Mouse (Mus musculus): ENCODE measurements around the gene Bax. TPM values are rescaled to one million over a fixed set of nuclear protein-coding genes. Genes with fewer than 3 reads are reported as not detected.
A peak's percentile ranks its signal among the peaks of the same experiment; 100 is the strongest.

Bax gene
- 59.6 and 60.8 TPM in 2 replicates for polyA plus RNA-seq (2015; fragmentation: Nextera tagmentation; extraction: Ambion mirVana)

DNA sequence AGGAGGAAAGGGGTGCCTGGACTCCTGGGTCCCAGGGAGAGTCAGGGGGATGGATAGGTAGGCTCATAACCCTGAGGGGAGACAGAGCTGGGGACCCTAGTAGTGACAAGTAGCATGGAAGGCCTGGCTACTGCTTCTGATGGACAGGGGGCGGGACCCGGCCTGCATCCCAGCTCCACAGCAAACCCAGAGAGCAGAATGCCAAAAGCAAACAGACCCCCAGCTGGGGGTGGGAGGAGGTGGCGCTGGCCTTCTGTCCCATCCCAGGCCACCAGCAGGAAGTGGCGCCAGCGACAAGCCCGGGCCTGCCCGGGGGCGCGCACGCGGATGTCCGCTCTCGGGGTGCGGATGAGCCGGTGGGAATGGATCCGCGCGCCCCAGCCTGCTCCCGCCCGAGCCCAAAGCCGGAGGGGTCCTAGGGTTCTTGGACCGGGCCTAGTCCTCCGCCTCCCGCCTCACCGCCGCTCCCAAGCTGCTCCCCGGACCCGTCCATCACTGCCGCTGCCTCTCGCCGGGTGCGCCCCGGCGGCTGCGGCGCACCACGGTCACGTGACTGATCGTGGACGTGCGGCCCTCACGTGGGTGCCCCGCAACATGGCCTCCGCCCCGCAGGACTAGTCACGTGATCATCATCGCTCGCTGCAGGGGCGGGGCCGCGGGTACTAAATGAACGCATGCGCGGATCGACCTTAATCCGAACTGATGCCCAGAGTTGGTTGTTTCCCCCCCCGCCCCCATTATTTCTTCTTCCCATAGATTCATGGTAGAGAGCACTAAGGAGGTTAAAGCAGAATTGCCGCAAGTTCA, at the start of gene Bax:
Gene Bax (minus strand): TSS at position 616 of the 807 bp plus-strand sequence.
- H3K4me2 ChIP-seq (ENCODE audit: low read depth, low read length), result peak within 1 kb of the TSS; percentile 98
- ATAC-seq (peak; percentile 89), DNase-seq (peak; percentile 96)
- no peaks in the 10 kb centered on the region for H3K9me3 ChIP-seq (ENCODE audit: low read length)
- H3K27me3 ChIP-seq (ENCODE audit: insufficient read depth, low read length), result no peaks in the 10 kb centered on the region
- TF ChIP-seq EP300 (IDR thresholded peaks at IDR 0.05; ENCODE audit: low read depth) (no peak), CTCF (IDR thresholded peaks at IDR 0.05; ENCODE audit: low read depth) (no peak)
- H3K36me3 ChIP-seq (replicated peaks; ENCODE audit: insufficient read depth, low read length), result peaks cover 25% of the 10 kb centered on the region
- H3K4me1 ChIP-seq (ENCODE audit: insufficient read depth), result peaks cover 20% of the 10 kb centered on the region
- H3K27ac ChIP-seq (ENCODE audit: low read depth), result peak within 1 kb of the TSS; percentile 58; the same call in 1 of the 2 replicates
- peak within 1 kb of the TSS; percentile 84 for H3K9ac ChIP-seq (replicated peaks)
- WGBS (ENCODE audit: insufficient replicate concordance), result under 1% methylated on average over 57 of the region's 58 CpGs
- peak within 1 kb of the TSS; percentile 93 for H3K4me3 ChIP-seq (ENCODE audit: low read depth, low read length)

DNA sequence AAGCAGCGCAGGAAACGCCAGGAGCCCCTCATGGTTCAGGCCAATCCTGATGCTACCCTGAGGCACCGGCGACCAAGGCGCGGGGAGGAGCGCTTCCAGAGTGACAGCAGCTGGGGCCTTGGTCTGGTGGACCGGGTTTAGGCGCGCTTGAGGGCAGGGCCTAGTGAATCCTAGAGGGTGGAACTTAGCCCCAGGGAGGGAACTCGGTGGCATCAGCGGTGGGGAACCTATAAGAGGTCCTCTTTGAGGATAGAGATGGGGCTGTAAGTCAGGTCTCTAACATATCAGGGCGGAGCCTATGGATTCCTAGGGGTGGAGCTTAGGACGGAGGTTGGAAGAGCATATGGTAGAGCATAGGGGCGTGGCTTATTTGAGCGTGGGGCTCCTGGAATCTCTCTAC, 48.7 kb upstream of the Bax start:
- peak overlapping the region; percentile 33 for H3K4me2 ChIP-seq (ENCODE audit: low read depth, low read length)
- H3K4me1 ChIP-seq (ENCODE audit: insufficient read depth), result peaks cover 15% of the 10 kb centered on the region
- H3K36me3 ChIP-seq (replicated peaks; ENCODE audit: insufficient read depth, low read length), result no peaks in the 10 kb centered on the region
- no peaks in the 10 kb centered on the region for H3K27me3 ChIP-seq (ENCODE audit: insufficient read depth, low read length)
- H3K9me3 ChIP-seq (ENCODE audit: low read length), result no peaks in the 10 kb centered on the region
- H3K9ac ChIP-seq (replicated peaks), result no peak overlapping the region
- no peak overlapping the region for H3K4me3 ChIP-seq (ENCODE audit: low read depth, low read length)
- DNase-seq, result peak; percentile 59
- no peak overlapping the region for H3K27ac ChIP-seq (ENCODE audit: low read depth)
- ATAC-seq, result peak; percentile 64
- TF ChIP-seq EP300 (IDR thresholded peaks at IDR 0.05; ENCODE audit: low read depth) (no peak), CTCF (IDR thresholded peaks at IDR 0.05; ENCODE audit: low read depth) (no peak)
- WGBS (ENCODE audit: insufficient replicate concordance), result 29% methylated on average over 16 of the region's 16 CpGs

DNA sequence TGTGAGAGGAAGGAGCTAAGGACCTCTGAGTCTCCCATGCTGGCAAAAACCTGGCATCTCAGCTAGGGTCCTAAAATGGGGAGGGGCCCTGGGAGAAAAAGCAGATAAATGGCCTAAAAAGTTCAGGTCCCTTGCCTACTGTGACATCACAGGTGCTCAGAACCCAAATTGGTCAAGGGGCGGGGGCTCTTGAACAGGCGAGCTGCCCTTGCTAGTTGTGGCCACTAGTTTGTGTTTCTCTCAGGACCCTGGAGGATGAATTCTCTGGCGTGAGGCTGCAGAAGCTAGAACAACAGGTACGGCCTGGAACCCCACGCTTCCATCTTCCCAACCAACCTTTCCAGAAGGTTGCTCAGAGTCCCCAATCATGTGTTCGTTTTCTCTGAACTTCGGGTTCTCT, 47.7 kb upstream of the Bax start:
- no peaks in the 10 kb centered on the region for H3K36me3 ChIP-seq (replicated peaks; ENCODE audit: insufficient read depth, low read length)
- no peaks in the 10 kb centered on the region for H3K27me3 ChIP-seq (ENCODE audit: insufficient read depth, low read length)
- no peak for TF ChIP-seq EP300 (IDR thresholded peaks at IDR 0.05; ENCODE audit: low read depth)
- no peak for TF ChIP-seq CTCF (IDR thresholded peaks at IDR 0.05; ENCODE audit: low read depth)
- no peaks in the 10 kb centered on the region for H3K9me3 ChIP-seq (ENCODE audit: low read length)
- no peak overlapping the region for H3K27ac ChIP-seq (ENCODE audit: low read depth)
- peaks cover 14% of the 10 kb centered on the region for H3K4me1 ChIP-seq (ENCODE audit: insufficient read depth)
- WGBS (ENCODE audit: insufficient replicate concordance), result 83% methylated on average over 7 of the region's 7 CpGs
- no peak overlapping the region for H3K4me3 ChIP-seq (ENCODE audit: low read depth, low read length)
- no peak overlapping the region for H3K9ac ChIP-seq (replicated peaks)
- no peak overlapping the region for H3K4me2 ChIP-seq (ENCODE audit: low read depth, low read length)
- no peak for ATAC-seq
- DNase-seq, result no peak

DNA sequence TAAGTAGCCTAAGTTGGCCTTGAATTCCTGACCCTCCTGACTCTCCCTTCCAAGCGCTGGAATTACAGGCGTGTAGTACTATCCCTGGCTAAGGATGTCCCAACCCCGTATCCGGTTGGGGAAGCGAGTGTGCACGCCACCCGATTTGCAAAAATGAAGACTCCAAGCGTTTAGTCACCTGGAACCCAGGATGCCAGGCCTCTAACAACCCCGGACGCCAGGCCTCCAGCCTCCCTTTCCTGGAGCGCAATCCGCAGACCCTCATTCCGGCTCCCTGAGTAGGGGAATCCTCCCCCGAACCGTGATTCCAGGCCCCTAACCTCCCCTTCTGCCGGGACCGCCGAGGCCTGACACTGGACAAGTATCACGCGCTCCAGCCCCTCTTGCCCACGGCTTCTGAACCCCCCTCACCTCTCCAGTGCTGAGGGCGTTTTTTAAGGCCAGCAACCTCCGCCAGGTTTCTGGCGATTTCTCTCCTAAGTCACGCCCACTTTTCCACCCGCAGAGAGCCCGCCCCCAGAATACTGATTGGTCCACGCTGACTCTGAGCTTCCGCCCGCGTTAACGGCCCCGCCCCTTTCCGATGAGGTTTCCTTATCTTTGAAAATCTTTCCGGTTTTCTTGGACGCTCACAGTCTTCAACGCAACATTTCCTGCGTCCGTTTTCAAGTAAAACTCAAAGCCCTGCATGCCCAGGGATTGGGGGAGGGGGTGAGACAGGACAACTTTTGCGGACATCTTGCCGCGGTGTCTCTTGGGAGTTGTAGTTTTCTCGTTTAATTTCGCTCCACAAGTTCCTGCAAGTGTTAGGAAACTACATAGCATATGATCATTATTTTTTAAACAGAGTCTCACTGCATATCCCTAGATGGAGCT, 43.5 kb upstream of the Bax start, which contains the start of gene Nucb1:
Gene Nucb1 (minus strand): TSS at position 495 of the 876 bp plus-strand sequence.
- H3K9me3 ChIP-seq (ENCODE audit: low read length), result no peaks in the 10 kb centered on the region
- peak within 1 kb of the TSS; percentile 92 for H3K27ac ChIP-seq (ENCODE audit: low read depth)
- TF ChIP-seq EP300 (IDR thresholded peaks at IDR 0.05; ENCODE audit: low read depth), result peak; percentile 63
- TF ChIP-seq CTCF (IDR thresholded peaks at IDR 0.05; ENCODE audit: low read depth), result no peak; the same call in 1 of the 2 replicates
- peaks cover 17% of the 10 kb centered on the region; the same call in 1 of the 2 replicates for H3K36me3 ChIP-seq (replicated peaks; ENCODE audit: insufficient read depth, low read length)
- peaks cover 26% of the 10 kb centered on the region for H3K4me1 ChIP-seq (ENCODE audit: insufficient read depth)
- peak within 1 kb of the TSS; percentile 93 for H3K4me2 ChIP-seq (ENCODE audit: low read depth, low read length)
- peak within 1 kb of the TSS; percentile 94 for H3K9ac ChIP-seq (replicated peaks)
- DNase-seq (peak; percentile 94), ATAC-seq (peak; percentile 88)
- H3K27me3 ChIP-seq (ENCODE audit: insufficient read depth, low read length), result no peaks in the 10 kb centered on the region
- WGBS (ENCODE audit: insufficient replicate concordance), result under 1% methylated on average over 44 of the region's 44 CpGs
- H3K4me3 ChIP-seq (ENCODE audit: low read depth, low read length), result peak within 1 kb of the TSS; percentile 95

DNA sequence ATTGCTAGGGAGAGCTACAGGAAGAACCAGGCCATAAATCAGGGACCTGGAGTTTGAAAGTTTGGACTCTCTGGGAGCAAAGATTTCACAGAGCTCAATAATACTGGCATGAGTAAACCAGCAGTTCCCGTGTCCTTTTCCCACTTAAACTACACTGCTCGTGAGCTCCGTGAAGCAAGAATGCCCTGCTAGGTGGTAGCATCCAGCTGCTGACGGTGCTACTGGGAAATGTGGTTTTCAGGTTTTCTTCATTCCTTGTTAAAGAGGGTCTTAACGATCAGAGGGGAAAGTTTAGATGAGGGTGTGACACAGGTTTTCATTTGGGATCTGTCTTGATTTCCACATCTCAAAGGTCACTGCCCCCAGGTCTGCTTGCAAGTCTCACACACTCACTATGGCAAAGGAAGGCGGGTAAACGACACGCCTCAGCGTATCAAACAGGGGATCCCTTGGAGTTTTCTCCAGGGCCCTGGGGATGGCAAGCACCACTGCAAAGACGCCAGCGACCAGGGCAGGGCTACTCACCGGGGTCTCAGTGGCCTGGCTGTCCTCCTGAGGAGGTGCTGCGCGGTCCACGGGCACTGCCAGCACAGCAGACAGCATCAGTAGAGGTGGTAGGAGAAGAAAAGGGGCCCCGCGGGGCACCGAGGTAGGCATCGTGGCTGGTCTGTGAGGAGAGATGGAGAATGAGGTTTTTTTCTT, 42.6 kb upstream of the Bax start:
- Histone ChIP-seq H3K4me2 (ENCODE audit: low read depth, low read length) (peak overlapping the region; percentile 93), H3K27ac (ENCODE audit: low read depth) (peak overlapping the region; percentile 92), H3K4me3 (ENCODE audit: low read depth, low read length) (peak overlapping the region; percentile 95), H3K27me3 (ENCODE audit: insufficient read depth, low read length) (no peaks in the 10 kb centered on the region), H3K4me1 (ENCODE audit: insufficient read depth) (peaks cover 23% of the 10 kb centered on the region), H3K9ac (replicated peaks) (peak overlapping the region; percentile 94), H3K9me3 (ENCODE audit: low read length) (no peaks in the 10 kb centered on the region), H3K36me3 (replicated peaks; ENCODE audit: insufficient read depth, low read length) (peaks cover 17% of the 10 kb centered on the region; the same call in 1 of the 2 replicates)
- ATAC-seq, result 0 out of 2 replicates have a peak, but pooled peaks have one; percentile 12
- 11% methylated on average over 19 of the region's 19 CpGs for WGBS (ENCODE audit: insufficient replicate concordance)
- no peak for TF ChIP-seq CTCF (IDR thresholded peaks at IDR 0.05; ENCODE audit: low read depth)
- TF ChIP-seq EP300 (IDR thresholded peaks at IDR 0.05; ENCODE audit: low read depth), result no peak
- DNase-seq, result peak; percentile 37
